Mouse (Mus musculus): ENCODE results near the gene Mical3.

DNA sequence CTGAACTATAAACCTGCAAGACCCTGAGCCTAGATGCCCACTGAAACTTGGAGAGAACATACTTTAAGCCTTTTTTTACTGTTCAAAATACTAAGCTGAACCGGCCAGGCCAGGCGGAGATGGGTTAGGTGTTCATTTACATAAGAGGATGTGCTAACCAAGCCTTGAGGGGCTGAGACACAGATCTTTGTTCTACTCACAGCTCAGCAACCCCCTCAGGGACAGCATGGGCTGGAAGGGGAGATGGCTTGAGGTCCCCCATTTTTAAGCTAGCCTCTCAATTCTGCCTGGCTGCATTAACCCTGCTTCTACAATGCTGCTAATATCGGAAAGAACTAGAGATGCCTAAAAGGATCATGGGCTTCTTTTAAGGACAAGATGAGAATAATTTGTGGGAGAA is 191.0 kb downstream of the Mical3 start:
- TF ChIP-seq POLR2A (IDR thresholded peaks at IDR 0.05; ENCODE audit: borderline replicate concordance, extremely low read depth, insufficient read depth, insufficient read length, poor library complexity, severe bottlenecking), result no peak
- no peak for TF ChIP-seq CTCF (IDR thresholded peaks at IDR 0.05; ENCODE audit: borderline replicate concordance, extremely low read depth, insufficient read depth, insufficient read length)

Measured in brain, embryonic 14.5 days (tissue).